ENCODE assay signal across 9 mouse cellular contexts in genomic region chr4:126599971-126600754, GRCm38 (mm10). TPM values are rescaled to one million over a fixed set of nuclear protein-coding genes. Genes with fewer than 3 reads are reported as not detected.
A peak's percentile ranks its signal among the peaks of the same experiment; 100 is the strongest.
DNase-seq lines count a peak whose midpoint lies in the region; ATAC-seq lines count a peak whose summit lies in the region.
"Had no signal": no experiment of that assay in that cellular context is flagged by ENCODE, and none has a peak within 500 bp of the region (broad histone marks: within the 10 kb centered on the region; RNA-seq: fewer than 3 reads in every experiment).

No protein-coding gene starts in this region.

- H3K27me3 ChIP-seq in midbrain, embryonic 13.5 days, result peaks cover 66% of the 10 kb centered on the region
- H3K27me3 ChIP-seq: embryonic facial prominence, embryonic 13.5 days had no signal

- H3K4me2 ChIP-seq in midbrain, embryonic 13.5 days (replicated peaks), result no peak overlapping the region
- H3K4me2 ChIP-seq: embryonic facial prominence, embryonic 13.5 days had no signal

- ATAC-seq in midbrain, embryonic 13.5 days, result peak; percentile 29; the same call in 1 of the 2 replicates

- no peak overlapping the region for H3K27ac ChIP-seq in midbrain, embryonic 13.5 days
- H3K27ac ChIP-seq: embryonic facial prominence, embryonic 13.5 days had no signal

- intact Hi-C loops in heart, postnatal 25 days (cut with DNase I), result loop anchor here (1.0 to 2.0 kb wide), 2 partner anchors 141 to 241 kb away; no protein-coding TSS in a partner anchor
- intact Hi-C loops in heart, postnatal 14 days (cut with DNase I), result loop anchor here (1.0 to 2.0 kb wide), 3 partner anchors 77 to 241 kb away; partner anchors contain the start of gene Psmb2

- no peaks in the 10 kb centered on the region for H3K36me3 ChIP-seq in midbrain, embryonic 13.5 days
- H3K36me3 ChIP-seq: embryonic facial prominence, embryonic 13.5 days had no signal

- peak; percentile 20 for DNase-seq in heart, adult 8-10 months (ENCODE audit: low spot score)
- no peak for DNase-seq in heart, postnatal 25 days (ENCODE audit: low spot score)
- peak; percentile 43 for DNase-seq in Muller cell, postnatal 12 days (ENCODE audit: inconsistent ontology term)
- peak; percentile 47 to 70 for DNase-seq in cerebellum, postnatal 4 days (ENCODE audit: low spot score in 2 of 2)
- DNase-seq in heart, postnatal 14 days, result peak; percentile 55 to 75
- DNase-seq in layer of hippocampus, postnatal 36 days, result peak; percentile 32 to 36
- peak; percentile 13 to 23 for DNase-seq in spleen, postnatal 36 days (ENCODE audit: low spot score in 2 of 2)

- H3K9me3 ChIP-seq in midbrain, embryonic 13.5 days, result no peaks in the 10 kb centered on the region
- H3K9me3 ChIP-seq: embryonic facial prominence, embryonic 13.5 days had no signal

- no peak overlapping the region for H3K4me3 ChIP-seq in midbrain, embryonic 13.5 days (replicated peaks)
- H3K4me3 ChIP-seq: embryonic facial prominence, embryonic 13.5 days had no signal

- WGBS in midbrain, embryonic 13.5 days, result 32% methylated on average over 8 of the region's 8 CpGs

- peaks cover 29% of the 10 kb centered on the region for H3K4me1 ChIP-seq in midbrain, embryonic 13.5 days (replicated peaks)

- no peak overlapping the region for H3K9ac ChIP-seq in midbrain, embryonic 13.5 days (replicated peaks)
- H3K9ac ChIP-seq: embryonic facial prominence, embryonic 13.5 days had no signal

RNA-seq across cellular contexts. Expression of gene 5730409E04Rik, which starts 9.5 kb away (rescaled TPM):
- 10 to 100 TPM; 14.3 to 16.3 (median 15.3) TPM for total RNA-seq in heart, adult 8-10 months (2022)
- 10 to 100 TPM in 1 of 2 experiments, 1 to 10 TPM in 1; 9.9 to 11.3 TPM for total RNA-seq in heart, postnatal 25 days (2021)
- 1 to 10 TPM; 7.7 to 8.4 TPM for total RNA-seq in heart, postnatal 14 days (2021)
- 10 to 100 TPM; 62.2 to 74.0 TPM for total RNA-seq in layer of hippocampus, postnatal 36 days (2021)
- 5.4 and 5.8 TPM in 2 replicates for polyA plus RNA-seq in midbrain, embryonic 13.5 days (2015; fragmentation: Nextera tagmentation; extraction: Ambion mirVana)

RNA-seq across cellular contexts. Expression of gene Clspn, which starts 43.4 kb away (rescaled TPM):
- total RNA-seq in heart, adult 8-10 months (2022), result under 1 TPM; 0.16 to 0.69 (median 0.50) TPM
- total RNA-seq in heart, postnatal 25 days (2021), result 1 to 10 TPM in 1 of 2 experiments, under 1 TPM in 1; 0.64 to 1.1 TPM
- total RNA-seq in heart, postnatal 14 days (2021), result 1 to 10 TPM; 1.9 to 4.6 TPM
- 1 to 10 TPM in 1 of 2 experiments, under 1 TPM in 1; 0.58 to 1.3 TPM for total RNA-seq in layer of hippocampus, postnatal 36 days (2021)
- polyA plus RNA-seq in midbrain, embryonic 13.5 days (2015; fragmentation: Nextera tagmentation; extraction: Ambion mirVana), result 17.0 and 17.2 TPM in 2 replicates
